Mouse (Mus musculus): ENCODE results near the gene Aatf. TPM values are rescaled to one million over a fixed set of nuclear protein-coding genes. Genes with fewer than 3 reads are reported as not detected.

Aatf gene
- total RNA-seq, 2 experiments from 2014 or later, result 20.4 to 21.6 TPM

GRCm38 (mm10) chr11:84521751-84522299, 8.5 kb upstream of the Aatf start:
- no peak for DNase-seq

GRCm38 (mm10) chr11:84521071-84521390, 7.7 kb upstream of the Aatf start:
- no peak for DNase-seq

- DNase-seq, result no peak
Measured at GRCm38 (mm10) chr11:84520269-84521070, 7.1 kb upstream of the Aatf start.

GRCm38 (mm10) chr11:84519576-84520268, 6.4 kb upstream of the Aatf start:
- DNase-seq, result no peak

GRCm38 (mm10) chr11:84519036-84519435, 5.7 kb upstream of the Aatf start:
- no peak for DNase-seq

GRCm38 (mm10) chr11:84518261-84518660, 4.9 kb upstream of the Aatf start:
- DNase-seq, result no peak

GRCm38 (mm10) chr11:84517431-84517830, 4.1 kb upstream of the Aatf start:
- DNase-seq, result no peak

GRCm38 (mm10) chr11:84516501-84517240, 3.3 kb upstream of the Aatf start:
- no peak for DNase-seq

GRCm38 (mm10) chr11:84512031-84512430, 1.3 kb downstream of the Aatf start:
- DNase-seq, result no peak

- no peak for DNase-seq
Measured at GRCm38 (mm10) chr11:84504296-84504695, 9.0 kb downstream of the Aatf start.

- DNase-seq, result no peak
Measured at GRCm38 (mm10) chr11:84497944-84498343, 15.4 kb downstream of the Aatf start.

- DNase-seq, result no peak
Measured at GRCm38 (mm10) chr11:84496901-84497300, 16.4 kb downstream of the Aatf start.

GRCm38 (mm10) chr11:84495774-84496173, 17.5 kb downstream of the Aatf start:
- no peak for DNase-seq

- no peak for DNase-seq
Measured at GRCm38 (mm10) chr11:84481661-84482060, 31.7 kb downstream of the Aatf start.

- no peak for DNase-seq
Measured at GRCm38 (mm10) chr11:84480451-84480850, 32.9 kb downstream of the Aatf start.

GRCm38 (mm10) chr11:84476641-84477040, 36.7 kb downstream of the Aatf start:
- no peak for DNase-seq

- DNase-seq, result no peak
Measured at GRCm38 (mm10) chr11:84475991-84476390, 37.3 kb downstream of the Aatf start.

GRCm38 (mm10) chr11:84473093-84473667, 40.1 kb downstream of the Aatf start:
- DNase-seq, result no peak

GRCm38 (mm10) chr11:84464571-84464970, 48.8 kb downstream of the Aatf start:
- DNase-seq, result no peak

- no peak for DNase-seq
Measured at GRCm38 (mm10) chr11:84453901-84454300, 59.4 kb downstream of the Aatf start.

GRCm38 (mm10) chr11:84442554-84443331, 70.6 kb downstream of the Aatf start:
- no peak for DNase-seq

GRCm38 (mm10) chr11:84440402-84440801, 72.9 kb downstream of the Aatf start:
- DNase-seq, result no peak

Measured in layer of hippocampus, postnatal 36 days (tissue).